Mouse (Mus musculus) embryonic facial prominence, embryonic 10.5 days (tissue): ENCODE results near the gene Hist1h4h. TPM values are rescaled to one million over a fixed set of nuclear protein-coding genes. Genes with fewer than 3 reads are reported as not detected.
A peak's percentile ranks its signal among the peaks of the same experiment; 100 is the strongest.

ENCODE experiments used
- DNase-seq: peaks from one replicate; pipeline ENCODE4 v3.0.0-alpha.2; 2017; ENCODE audit warnings: low spot score
- H3K27ac ChIP-seq: fragments of 300-500 bp; sonication (generic); replicated peaks from 2 replicates; pipeline ENCODE4 v1.5.1; 2016; ENCODE audit warnings: mild to moderate bottlenecking
- H3K27me3 ChIP-seq: fragments of 300-500 bp; sonication (generic); replicated peaks from 2 replicates; pipeline ENCODE4 v1.6.1; 2016; ENCODE audit warnings: low read depth, mild to moderate bottlenecking; ENCODE audit not compliant: poor library complexity, severe bottlenecking
- H3K36me3 ChIP-seq: fragments of 300-500 bp; sonication (generic); replicated peaks from 2 replicates; pipeline ENCODE4 v1.6.1; 2016; ENCODE audit warnings: mild to moderate bottlenecking, moderate library complexity
- H3K4me1 ChIP-seq: fragments of 300-500 bp; sonication (generic); 2 replicates; pipeline ENCODE4 v1.6.1; 2016
- H3K4me3 ChIP-seq: fragments of 300-500 bp; sonication (generic); 2 replicates; pipeline ENCODE4 v1.5.1; 2016; ENCODE audit warnings: mild to moderate bottlenecking, moderate library complexity
- H3K9me3 ChIP-seq: fragments of 300-500 bp; sonication (generic); 2 replicates; pipeline ENCODE4 v1.6.1; 2016; ENCODE audit warnings: mild to moderate bottlenecking
- WGBS: fragments of 180-500 bp; shearing (Covaris S2); methylation state at CpG from one replicate; pipeline ENCODE4 v1.1.7; 2016; 5-methylcytosine and 5-hydroxymethylcytosine counted together
- polyA plus RNA-seq: library from polyadenylated mRNA; unstranded; fragments of >200 nt; fragmentation: Nextera tagmentation; extraction: Ambion mirVana; gene quantifications from 2 replicates; pipeline ENCODE4 v1.2.1, GENCODE M21; 2016

The Hist1h4h gene
- polyA plus RNA-seq, 1 experiment from 2014 or later = 2.7 TPM

GRCm38 (mm10) chr13:23516822-23517602, 13.8 kb upstream of the Hist1h4h start:
- under 1% methylated on average over 19 of the region's 19 CpGs for WGBS
- Histone ChIP-seq H3K27me3 (no peaks in the 10 kb centered on the region), H3K4me1 (peaks cover 11% of the 10 kb centered on the region; the same call in 1 of the 2 replicates), H3K27ac (peak overlapping the region; percentile 59; the same call in 1 of the 2 replicates), H3K4me3 (peak overlapping the region; percentile 61), H3K36me3 (no peaks in the 10 kb centered on the region), H3K9me3 (no peaks in the 10 kb centered on the region)
- peak; percentile 69 for DNase-seq

- H3K4me1 ChIP-seq = peaks cover 11% of the 10 kb centered on the region; the same call in 1 of the 2 replicates
- H3K4me3 ChIP-seq = peak overlapping the region; percentile 61
- no peaks in the 10 kb centered on the region for H3K27me3 ChIP-seq
- no peak overlapping the region; the same call in 1 of the 2 replicates for H3K27ac ChIP-seq
- no peaks in the 10 kb centered on the region for H3K9me3 ChIP-seq
- no peaks in the 10 kb centered on the region for H3K36me3 ChIP-seq
- under 1% methylated on average over 27 of the region's 27 CpGs for WGBS
- peak; percentile 87 for DNase-seq
These were observed 13.1 kb upstream of the Hist1h4h start for GRCm38 (mm10) chr13:23517603-23518294.

- Histone ChIP-seq H3K36me3 (no peaks in the 10 kb centered on the region), H3K4me1 (peaks cover 11% of the 10 kb centered on the region; the same call in 1 of the 2 replicates), H3K9me3 (no peaks in the 10 kb centered on the region), H3K27me3 (no peaks in the 10 kb centered on the region), H3K4me3 (peak overlapping the region; percentile 61), H3K27ac (no peak overlapping the region)
- WGBS = under 1% methylated on average over 6 of the region's 6 CpGs
- no peak for DNase-seq
These were observed 12.6 kb upstream of the Hist1h4h start for GRCm38 (mm10) chr13:23518295-23518603.

- H3K4me3 ChIP-seq = peak overlapping the region; percentile 61
- no peaks in the 10 kb centered on the region for H3K27me3 ChIP-seq
- H3K4me1 ChIP-seq = peaks cover 11% of the 10 kb centered on the region; the same call in 1 of the 2 replicates
- H3K27ac ChIP-seq = peak overlapping the region; percentile 51; the same call in 1 of the 2 replicates
- no peaks in the 10 kb centered on the region for H3K9me3 ChIP-seq
- 0% methylated on average over 6 of the region's 6 CpGs for WGBS
- DNase-seq = peak; percentile 81
- no peaks in the 10 kb centered on the region for H3K36me3 ChIP-seq
These were observed 12.0 kb upstream of the Hist1h4h start for GRCm38 (mm10) chr13:23518885-23519284.

GRCm38 (mm10) chr13:23519416-23519815, 11.4 kb upstream of the Hist1h4h start:
- H3K4me3 ChIP-seq = peak overlapping the region; percentile 61
- peak overlapping the region; percentile 51; the same call in 1 of the 2 replicates for H3K27ac ChIP-seq
- WGBS = under 1% methylated on average over 10 of the region's 10 CpGs
- H3K9me3 ChIP-seq = no peaks in the 10 kb centered on the region
- peak; percentile 79 for DNase-seq
- H3K36me3 ChIP-seq = no peaks in the 10 kb centered on the region
- H3K27me3 ChIP-seq = no peaks in the 10 kb centered on the region
- H3K4me1 ChIP-seq = peaks cover 11% of the 10 kb centered on the region; the same call in 1 of the 2 replicates

- Histone ChIP-seq H3K4me1 (peaks cover 18% of the 10 kb centered on the region), H3K27ac (no peak overlapping the region), H3K4me3 (peak overlapping the region; percentile 38), H3K36me3 (no peaks in the 10 kb centered on the region), H3K9me3 (no peaks in the 10 kb centered on the region), H3K27me3 (no peaks in the 10 kb centered on the region)
- WGBS = under 1% methylated on average over 14 of the region's 14 CpGs
- peak; percentile 82 for DNase-seq
These were observed 9.1 kb upstream of the Hist1h4h start for GRCm38 (mm10) chr13:23521703-23522102.

GRCm38 (mm10) chr13:23523976-23524375, 6.9 kb upstream of the Hist1h4h start:
- WGBS = 59% methylated on average over 5 of the region's 5 CpGs
- DNase-seq = no peak
- Histone ChIP-seq H3K4me3 (no peak overlapping the region), H3K27me3 (no peaks in the 10 kb centered on the region), H3K4me1 (peaks cover 28% of the 10 kb centered on the region), H3K36me3 (no peaks in the 10 kb centered on the region), H3K27ac (no peak overlapping the region), H3K9me3 (no peaks in the 10 kb centered on the region)

GRCm38 (mm10) chr13:23524654-23525053, 6.2 kb upstream of the Hist1h4h start:
- 8% methylated on average over 5 of the region's 5 CpGs for WGBS
- Histone ChIP-seq H3K4me1 (peaks cover 34% of the 10 kb centered on the region), H3K4me3 (peak overlapping the region; percentile 37), H3K27me3 (no peaks in the 10 kb centered on the region), H3K36me3 (no peaks in the 10 kb centered on the region), H3K27ac (no peak overlapping the region), H3K9me3 (no peaks in the 10 kb centered on the region)
- peak; percentile 89 for DNase-seq

GRCm38 (mm10) chr13:23525901-23526300, 4.9 kb upstream of the Hist1h4h start:
- H3K36me3 ChIP-seq = no peaks in the 10 kb centered on the region
- H3K4me1 ChIP-seq = peaks cover 29% of the 10 kb centered on the region
- H3K4me3 ChIP-seq = peak overlapping the region; percentile 57
- DNase-seq = peak; percentile 66
- H3K27me3 ChIP-seq = no peaks in the 10 kb centered on the region
- under 1% methylated on average over 10 of the region's 10 CpGs for WGBS
- no peaks in the 10 kb centered on the region for H3K9me3 ChIP-seq
- H3K27ac ChIP-seq = 0 out of 2 replicates have a peak overlapping the region, but pooled peaks have one; percentile 83

GRCm38 (mm10) chr13:23526312-23526711, 4.5 kb upstream of the Hist1h4h start:
- peaks cover 28% of the 10 kb centered on the region for H3K4me1 ChIP-seq
- H3K27ac ChIP-seq = peak overlapping the region; percentile 83
- under 1% methylated on average over 17 of the region's 17 CpGs for WGBS
- no peaks in the 10 kb centered on the region for H3K36me3 ChIP-seq
- H3K27me3 ChIP-seq = no peaks in the 10 kb centered on the region
- peak overlapping the region; percentile 57 for H3K4me3 ChIP-seq
- peak; percentile 89 for DNase-seq
- no peaks in the 10 kb centered on the region for H3K9me3 ChIP-seq

GRCm38 (mm10) chr13:23529005-23529404, 1.8 kb upstream of the Hist1h4h start:
- Histone ChIP-seq H3K27ac (no peak overlapping the region; the same call in 1 of the 2 replicates), H3K4me1 (peaks cover 38% of the 10 kb centered on the region), H3K9me3 (no peaks in the 10 kb centered on the region), H3K4me3 (peak overlapping the region; percentile 60; the same call in 1 of the 2 replicates), H3K27me3 (no peaks in the 10 kb centered on the region), H3K36me3 (no peaks in the 10 kb centered on the region)
- WGBS = 86% methylated on average over 5 of the region's 5 CpGs
- no peak for DNase-seq

- WGBS = 49% methylated on average over 2 of the region's 2 CpGs
- peak overlapping the region; percentile 60 for H3K4me3 ChIP-seq
- H3K27me3 ChIP-seq = no peaks in the 10 kb centered on the region
- DNase-seq = no peak
- H3K4me1 ChIP-seq = peaks cover 37% of the 10 kb centered on the region
- H3K36me3 ChIP-seq = no peaks in the 10 kb centered on the region
- H3K27ac ChIP-seq = peak overlapping the region; percentile 94
- no peaks in the 10 kb centered on the region for H3K9me3 ChIP-seq
These were observed 1.2 kb upstream of the Hist1h4h start for GRCm38 (mm10) chr13:23529480-23530165.
